Mouse (Mus musculus) liver, embryonic 14.5 days (tissue): ENCODE results near the gene Mgrn1. TPM values are rescaled to one million over a fixed set of nuclear protein-coding genes. Genes with fewer than 3 reads are reported as not detected.
A peak's percentile ranks its signal among the peaks of the same experiment; 100 is the strongest.

Experiments used
- ATAC-seq: fragments of 200-750 bp; cut with Nextera tagmentation; 2 replicates; pipeline ENCODE4 v1.8.0; 2017; ENCODE audit warnings: moderate number of reproducible peaks, mild to moderate bottlenecking, moderate library complexity; ENCODE audit not compliant: insufficient read depth
- DNase-seq, 3 experiments: peaks; one replicate each; pipeline ENCODE4 v3.0.0-alpha.2; 2012 to 2013; ENCODE audit warnings: low read depth in 3 of 3, low spot score in 3 of 3
- H3K27ac ChIP-seq: fragments of 300-500 bp; sonication (generic); 2 replicates; pipeline ENCODE4 v1.5.1; 2014; ENCODE audit warnings: moderate library complexity, mild to moderate bottlenecking, control low read depth, inconsistent platforms
- H3K27me3 ChIP-seq: fragments of 300-500 bp; sonication (generic); 2 replicates; pipeline ENCODE4 v1.6.1; 2014; ENCODE audit warnings: mild to moderate bottlenecking, low read length, moderate library complexity; ENCODE audit not compliant: control insufficient read depth, insufficient read depth
- H3K36me3 ChIP-seq: fragments of 300-500 bp; sonication (generic); replicated peaks from 2 replicates; pipeline ENCODE4 v1.6.1; 2014; ENCODE audit warnings: low read depth; ENCODE audit not compliant: control insufficient read depth, insufficient read depth
- H3K4me1 ChIP-seq, 2 experiments: fragments of 200-500 bp in 1 of 2; fragments of 300-500 bp in 1 of 2; sonication (generic) in 1 of 2; replicated peaks; 2 replicates each; pipeline ENCODE4 v1.6.1; 2012 to 2014; ENCODE audit warnings: antibody characterized with exemption in 1 of 2, inconsistent platforms in 1 of 2, low read length in 1 of 2; ENCODE audit not compliant: control insufficient read depth in 2 of 2, insufficient read depth in 2 of 2
- H3K4me2 ChIP-seq: fragments of 300-500 bp; sonication (generic); 2 replicates; pipeline ENCODE4 v1.6.1; 2014; ENCODE audit warnings: low read depth, mild to moderate bottlenecking, control low read depth, moderate library complexity
- H3K4me3 ChIP-seq, 2 experiments: fragments of 200-500 bp in 1 of 2; fragments of 300-500 bp in 1 of 2; sonication (generic) in 1 of 2; 2 replicates each; pipeline ENCODE4 v1.5.1; 2012 to 2014; ENCODE audit warnings: low read depth in 2 of 2, low read length in 2 of 2, mild to moderate bottlenecking in 2 of 2, control low read depth in 1 of 2, inconsistent platforms in 1 of 2, moderate library complexity in 1 of 2; ENCODE audit not compliant: insufficient read depth in 1 of 2
- H3K9ac ChIP-seq: fragments of 300-500 bp; sonication (generic); replicated peaks from 2 replicates; pipeline ENCODE4 v1.6.1; 2014; ENCODE audit warnings: mild to moderate bottlenecking, control low read depth, moderate library complexity
- H3K9me3 ChIP-seq: fragments of 300-500 bp; sonication (generic); 2 replicates; pipeline ENCODE4 v1.6.1; 2016; ENCODE audit warnings: low read length, mixed read lengths; ENCODE audit not compliant: control insufficient read depth
- CTCF ChIP-seq: IDR thresholded peaks from 2 replicates; pipeline ENCODE4 v1.5.1; 2016; ENCODE audit warnings: antibody characterized with exemption, low read depth, control low read depth
- EP300 ChIP-seq: IDR thresholded peaks from 2 replicates; pipeline ENCODE4 v1.6.1; 2016; ENCODE audit warnings: antibody characterized with exemption, low read depth
- WGBS: fragments of 180-500 bp; shearing (Covaris S2); extraction: QIAGEN DNeasy Blood & Tissue Kit; methylation state at CpG from one replicate; pipeline ENCODE4 v1.1.7; 2014; ENCODE audit not compliant: insufficient replicate concordance; 5-methylcytosine and 5-hydroxymethylcytosine counted together
- polyA plus RNA-seq, 2 experiments: library from polyadenylated mRNA; depleted of rRNA in 1 of 2; stranded (reverse) in 1 of 2; unstranded in 1 of 2; fragments of >200 nt; fragmentation: Nextera tagmentation in 1 of 2; extraction: Ambion mirVana in 1 of 2; gene quantifications; 2 replicates each; pipeline versions ENCODE4 v1.2.1 to v1.2.3; 2012 to 2014

The Mgrn1 gene
- polyA plus RNA-seq, 2 experiments = 15.7 to 17.6 TPM

GRCm38 (mm10) chr16:4938461-4938860, 52.4 kb downstream of the Mgrn1 start, which contains the start of gene Nudt16l1:
TSS of gene Nudt16l1 (plus strand) at chr16:4938761.
- Histone ChIP-seq H3K4me1 (peaks cover 0 to 4% of the 10 kb centered on the region in 2 experiments; a peak in 2 of 4 replicates), H3K4me2 (peak within 1 kb of the TSS; percentile 94), H3K36me3 (peaks cover 4% of the 10 kb centered on the region; the same call in 1 of the 2 replicates), H3K9ac (peak within 1 kb of the TSS; percentile 83), H3K27ac (peak within 1 kb of the TSS; percentile 49), H3K4me3 (peak within 1 kb of the TSS; percentile 70 to 83), H3K27me3 (no peaks in the 10 kb centered on the region), H3K9me3 (no peaks in the 10 kb centered on the region)
- no peak for DNase-seq
- WGBS = 5% methylated on average over 2 of the region's 2 CpGs
- ATAC-seq = no peak
- TF ChIP-seq EP300 = no peak
- no peak for TF ChIP-seq CTCF

- peaks cover 4% of the 10 kb centered on the region; the same call in 1 of the 2 replicates for H3K36me3 ChIP-seq
- TF ChIP-seq CTCF = no peak
- TF ChIP-seq EP300 = no peak
Measured at GRCm38 (mm10) chr16:4938989-4939388, 52.9 kb downstream of the Mgrn1 start.

GRCm38 (mm10) chr16:4939412-4939811, 53.4 kb downstream of the Mgrn1 start:
- TF ChIP-seq CTCF (no peak), EP300 (no peak)
- H3K9me3 ChIP-seq = no peaks in the 10 kb centered on the region

More at GRCm38 (mm10) chr16:4938989-4939388, 52.9 kb downstream of the Mgrn1 start:
- WGBS = under 1% methylated on average over 28 of the region's 28 CpGs
- H3K4me2 ChIP-seq = peak overlapping the region; percentile 94
- DNase-seq (peak; percentile 77 to 80 (median 77)), ATAC-seq (peak; percentile 88)
- H3K4me1 ChIP-seq = peaks cover 0 to 4% of the 10 kb centered on the region in 2 experiments; a peak in 2 of 4 replicates
- H3K27me3 ChIP-seq = no peaks in the 10 kb centered on the region
- H3K27ac ChIP-seq = peak overlapping the region; percentile 49
- no peaks in the 10 kb centered on the region for H3K9me3 ChIP-seq
- H3K4me3 ChIP-seq = peak overlapping the region; percentile 70 to 83
- H3K9ac ChIP-seq = peak overlapping the region; percentile 83

GRCm38 (mm10) chr16:4940311-4940850, 54.3 kb downstream of the Mgrn1 start:
- TF ChIP-seq CTCF (no peak), EP300 (no peak)
- Histone ChIP-seq H3K4me3 (no peak overlapping the region), H3K4me1 (peaks cover 0 to 4% of the 10 kb centered on the region in 2 experiments; a peak in 2 of 4 replicates), H3K36me3 (peaks cover 4% of the 10 kb centered on the region; the same call in 1 of the 2 replicates), H3K27ac (no peak overlapping the region), H3K9ac (no peak overlapping the region), H3K4me2 (no peak overlapping the region), H3K27me3 (no peaks in the 10 kb centered on the region), H3K9me3 (no peaks in the 10 kb centered on the region)
- 81% methylated on average over 10 of the region's 10 CpGs for WGBS
- DNase-seq (no peak), ATAC-seq (no peak)

More at GRCm38 (mm10) chr16:4939412-4939811, 53.4 kb downstream of the Mgrn1 start:
- Histone ChIP-seq H3K27ac (peak overlapping the region; percentile 49), H3K4me1 (peaks cover 0 to 4% of the 10 kb centered on the region in 2 experiments; a peak in 2 of 4 replicates), H3K4me3 (peak overlapping the region; percentile 70 to 83), H3K9ac (peak overlapping the region; percentile 83), H3K36me3 (peaks cover 4% of the 10 kb centered on the region; the same call in 1 of the 2 replicates), H3K27me3 (no peaks in the 10 kb centered on the region), H3K4me2 (peak overlapping the region; percentile 94)
- DNase-seq (no peak), ATAC-seq (peak; percentile 55)
- 2% methylated on average over 16 of the region's 16 CpGs for WGBS

DNA sequence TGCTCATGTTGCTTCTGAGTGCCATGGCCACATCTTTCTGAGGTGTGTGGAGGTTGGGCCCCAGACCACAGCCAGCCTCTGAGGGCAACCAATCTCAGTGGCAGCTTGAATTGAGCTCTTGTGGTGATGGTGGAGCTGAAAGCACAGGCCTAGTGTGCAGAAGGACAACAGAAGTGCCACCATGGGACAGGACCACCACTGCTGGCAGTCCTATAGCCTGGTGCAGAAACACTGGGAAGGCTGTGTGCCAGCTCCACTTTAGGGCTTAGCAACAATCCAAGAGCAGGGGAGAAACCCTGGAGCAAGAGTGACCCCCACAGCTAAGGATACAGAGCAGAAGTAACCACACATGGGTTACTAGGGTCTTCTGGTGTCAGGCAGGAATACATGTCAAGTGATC, 55.0 kb downstream of the Mgrn1 start:
- Histone ChIP-seq H3K4me1 (peaks cover 0 to 4% of the 10 kb centered on the region in 2 experiments; a peak in 2 of 4 replicates), H3K27ac (no peak overlapping the region), H3K4me3 (no peak overlapping the region), H3K9ac (no peak overlapping the region), H3K9me3 (no peaks in the 10 kb centered on the region), H3K36me3 (peaks cover 4% of the 10 kb centered on the region; the same call in 1 of the 2 replicates), H3K4me2 (no peak overlapping the region), H3K27me3 (no peaks in the 10 kb centered on the region)
- TF ChIP-seq CTCF (no peak), EP300 (no peak)
- no peak for DNase-seq
- ATAC-seq = no peak
